Mouse (Mus musculus) olfactory bulb, adult 2 months (tissue): ENCODE results near the gene Myrip. TPM values are rescaled to one million over a fixed set of nuclear protein-coding genes. Genes with fewer than 3 reads are reported as not detected.
"Not testable (repeated sequence)": the region's sequence is repeated elsewhere in the genome, so short reads cannot be mapped to it uniquely, and the experiment has no call there.

Experiments
- H3K27ac ChIP-seq: fragments of 200-500 bp; 2 replicates; pipeline ENCODE4 v1.5.1; 2012; ENCODE audit warnings: low read depth, low read length; ENCODE audit not compliant: insufficient read depth
- H3K4me1 ChIP-seq: fragments of 200-500 bp; 2 replicates; pipeline ENCODE4 v1.6.1; 2012; ENCODE audit warnings: low read length; ENCODE audit not compliant: control insufficient read depth, insufficient read depth
- H3K4me3 ChIP-seq: fragments of 200-500 bp; 2 replicates; pipeline ENCODE4 v1.5.1; 2012; ENCODE audit warnings: mild to moderate bottlenecking, low read depth, low read length, moderate library complexity; ENCODE audit not compliant: insufficient read depth
- CTCF ChIP-seq: fragments of 200-500 bp; IDR thresholded peaks from 2 replicates; pipeline ENCODE4 v1.5.1; 2012; ENCODE audit warnings: low read depth, mild to moderate bottlenecking, low read length, moderate library complexity; ENCODE audit not compliant: insufficient read depth
- POLR2A ChIP-seq: fragments of 200-500 bp; IDR thresholded peaks from 2 replicates; pipeline ENCODE4 v1.6.1; 2012; ENCODE audit warnings: mild to moderate bottlenecking, low read depth, low read length, moderate library complexity; ENCODE audit not compliant: insufficient read depth
- WGBS: fragments of 180-500 bp; shearing (Covaris S2); methylation state at CpG from one replicate; pipeline ENCODE4 v1.1.7; 2018; 5-methylcytosine and 5-hydroxymethylcytosine counted together
- polyA plus RNA-seq: library from polyadenylated mRNA; stranded (reverse); fragments of >200 nt; gene quantifications from 2 replicates; pipeline ENCODE4 v1.2.4, GENCODE M21; 2012; ENCODE audit warnings: low replicate concordance; ENCODE audit not compliant: missing spikeins, insufficient read depth, insufficient read length

Myrip gene
- polyA plus RNA-seq, 1 experiment: not detected

DNA sequence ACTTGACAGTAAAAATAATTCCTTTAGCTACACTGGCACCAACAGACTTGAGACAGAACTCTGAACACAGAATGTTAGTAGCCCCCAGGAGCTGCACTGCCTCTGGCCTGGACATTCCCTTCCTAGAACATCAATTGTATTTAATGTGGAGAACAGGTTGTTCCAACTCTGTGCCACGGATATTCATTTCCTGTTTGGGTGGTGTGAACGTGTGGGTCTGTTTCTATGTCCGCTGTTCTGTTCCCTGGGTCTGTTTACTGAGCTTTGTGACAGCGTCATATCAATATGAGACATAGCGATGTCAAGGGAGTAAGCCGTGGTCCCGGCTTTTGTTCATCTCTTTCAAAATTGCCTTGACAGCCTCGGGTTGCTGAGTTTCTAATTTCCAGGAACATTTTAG lies 97.0 kb downstream of the Myrip start:
- no peak overlapping the region for H3K4me3 ChIP-seq
- WGBS: 87% methylated on average over 8 of the region's 8 CpGs
- TF ChIP-seq CTCF (no peak), POLR2A (no peak)
- peaks cover 2% of the 10 kb centered on the region; the same call in 1 of the 2 replicates for H3K4me1 ChIP-seq
- no peak overlapping the region for H3K27ac ChIP-seq

GRCm38 (mm10) chr9:120399537-120399936 lies 98.2 kb downstream of the Myrip start:
- H3K4me3 ChIP-seq, H3K27ac ChIP-seq, H3K4me1 ChIP-seq: not testable (repeated sequence)
- WGBS: 97% methylated on average over 2 of the region's 2 CpGs

DNA sequence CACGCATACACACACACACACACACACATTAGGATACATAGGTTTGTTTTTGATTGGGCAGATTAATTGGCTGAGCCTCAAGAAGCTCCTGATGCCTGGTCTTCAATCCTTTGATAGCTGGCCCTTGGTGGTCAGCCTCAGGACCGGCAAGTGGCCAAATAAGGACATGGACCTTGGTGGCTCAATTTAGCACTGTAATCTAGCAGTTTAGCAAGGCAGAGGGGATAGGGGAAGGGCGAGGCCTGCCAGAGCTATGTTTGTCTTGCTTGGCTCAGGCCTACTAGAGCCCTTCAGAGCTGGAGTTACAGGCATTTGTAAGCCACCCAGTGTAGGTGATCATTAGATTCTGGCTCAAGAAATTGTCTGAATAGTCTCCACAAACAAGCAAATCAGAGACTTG lies 101.1 kb downstream of the Myrip start:
- TF ChIP-seq POLR2A (no peak), CTCF (no peak)
- WGBS: 88% methylated on average over 3 of the region's 3 CpGs
- Histone ChIP-seq H3K4me3 (no peak overlapping the region), H3K27ac (no peak overlapping the region), H3K4me1 (peaks cover 9% of the 10 kb centered on the region; the same call in 1 of the 2 replicates)

DNA sequence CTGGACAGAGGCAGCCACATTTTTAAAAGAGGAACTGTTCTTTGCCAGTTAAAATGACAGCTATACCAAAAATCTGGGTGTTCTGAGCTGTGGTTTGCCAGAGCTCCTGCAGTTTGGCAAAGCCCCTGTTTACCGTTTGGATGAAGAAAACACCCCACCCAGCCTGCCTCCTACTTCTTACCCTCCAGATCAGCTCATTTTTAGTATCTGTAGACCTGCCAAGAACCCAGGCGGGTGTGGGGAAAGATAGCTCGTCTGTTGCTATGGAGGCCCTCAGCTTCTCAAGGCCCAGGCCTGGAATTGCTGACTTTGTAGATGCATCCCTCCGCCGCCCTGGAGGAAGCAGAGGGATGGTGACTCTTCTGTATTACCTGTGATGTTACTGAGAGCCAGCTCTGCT lies 102.3 kb downstream of the Myrip start:
- Histone ChIP-seq H3K4me3 (no peak overlapping the region), H3K4me1 (peaks cover 9% of the 10 kb centered on the region; the same call in 1 of the 2 replicates), H3K27ac (no peak overlapping the region)
- TF ChIP-seq POLR2A (no peak), CTCF (no peak)
- WGBS: 50% methylated on average over 5 of the region's 5 CpGs

GRCm38 (mm10) chr9:120409663-120410181 lies 108.4 kb downstream of the Myrip start:
- no peak overlapping the region for H3K27ac ChIP-seq
- TF ChIP-seq POLR2A (no peak), CTCF (no peak)
- H3K4me1 ChIP-seq: peaks cover 8% of the 10 kb centered on the region; the same call in 1 of the 2 replicates
- WGBS: 57% methylated on average over 17 of the region's 17 CpGs
- no peak overlapping the region for H3K4me3 ChIP-seq

DNA sequence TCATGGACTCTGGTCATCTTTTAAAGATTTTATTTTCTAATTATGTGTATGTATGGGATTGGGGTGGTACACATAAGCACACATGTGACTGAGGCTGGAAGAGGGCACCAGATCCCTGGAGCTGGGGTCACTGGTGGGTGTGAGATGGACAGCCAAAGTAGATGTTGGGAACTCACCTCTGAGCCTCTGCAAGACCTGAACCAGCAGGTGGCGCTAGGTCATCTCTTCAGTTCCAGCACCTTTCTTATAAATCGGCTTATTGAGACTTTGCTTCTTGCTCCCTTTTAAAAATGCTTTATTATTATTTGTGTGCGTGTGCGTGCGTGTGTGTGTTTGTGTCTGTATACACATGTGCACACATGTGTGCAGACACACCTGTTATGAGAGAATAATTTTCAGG lies 109.1 kb downstream of the Myrip start:
- H3K4me1 ChIP-seq: peaks cover 8% of the 10 kb centered on the region; the same call in 1 of the 2 replicates
- WGBS: 34% methylated on average over 5 of the region's 5 CpGs
- TF ChIP-seq POLR2A (no peak), CTCF (no peak)
- no peak overlapping the region for H3K27ac ChIP-seq
- no peak overlapping the region for H3K4me3 ChIP-seq

- TF ChIP-seq POLR2A (no peak), CTCF (peak; percentile 45; the same call in 1 of the 2 replicates)
- H3K27ac ChIP-seq: no peak overlapping the region
- H3K4me3 ChIP-seq: no peak overlapping the region
- 0% methylated on average over 5 of the region's 7 CpGs for WGBS
- H3K4me1 ChIP-seq: peaks cover 8% of the 10 kb centered on the region
Observed at GRCm38 (mm10) chr9:120415504-120415903, 114.2 kb downstream of the Myrip start.

DNA sequence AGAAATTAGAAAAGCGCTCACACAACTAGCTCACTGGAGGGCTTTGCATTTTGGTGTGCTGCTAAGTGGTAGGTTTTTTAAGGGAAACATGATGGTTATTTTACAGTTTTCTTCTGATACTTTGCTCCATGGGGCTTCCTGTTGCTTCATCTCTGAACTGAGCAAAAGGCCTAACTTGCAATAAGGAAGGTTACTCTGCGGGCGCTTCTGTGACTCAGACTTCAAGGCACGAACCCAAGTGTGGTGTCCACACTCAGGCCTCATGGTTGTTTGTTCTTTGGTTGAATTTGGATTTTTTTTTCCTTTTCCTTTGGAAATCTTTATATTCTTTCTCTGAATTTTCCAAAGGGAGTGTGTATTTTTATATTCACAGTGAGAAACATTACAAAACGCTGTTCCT lies 114.8 kb downstream of the Myrip start:
- Histone ChIP-seq H3K4me1 (peaks cover 8% of the 10 kb centered on the region), H3K4me3 (no peak overlapping the region), H3K27ac (no peak overlapping the region)
- WGBS: 69% methylated on average over 5 of the region's 5 CpGs
- TF ChIP-seq CTCF: no peak
- TF ChIP-seq POLR2A: no peak

DNA sequence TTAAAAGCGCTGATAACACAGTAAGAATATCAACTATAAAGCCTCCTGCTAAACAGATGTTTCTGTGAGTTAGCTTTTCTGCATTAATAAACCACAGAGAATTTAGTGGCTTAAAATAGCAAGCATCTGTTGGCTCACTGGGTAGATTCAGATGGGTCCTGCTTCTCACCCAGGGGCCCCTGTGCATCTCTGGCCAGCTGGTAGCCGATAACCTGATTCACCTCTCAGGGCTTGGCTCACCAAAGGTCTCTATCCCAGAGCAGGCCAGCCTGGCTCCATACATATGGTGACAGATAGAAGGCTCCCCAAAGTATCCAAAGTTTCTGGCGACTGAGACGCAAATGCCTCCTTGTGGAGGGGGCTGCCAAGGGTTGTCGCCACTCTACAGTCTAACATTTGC lies 115.4 kb downstream of the Myrip start:
- Histone ChIP-seq H3K27ac (no peak overlapping the region), H3K4me1 (peaks cover 8% of the 10 kb centered on the region), H3K4me3 (no peak overlapping the region)
- 58% methylated on average over 5 of the region's 5 CpGs for WGBS
- TF ChIP-seq POLR2A (no peak), CTCF (no peak)

GRCm38 (mm10) chr9:120418582-120418981 lies 117.3 kb downstream of the Myrip start:
- TF ChIP-seq CTCF (no peak), POLR2A (no peak)
- H3K27ac ChIP-seq: no peak overlapping the region
- 88% methylated on average over 7 of the region's 7 CpGs for WGBS
- peaks cover 8% of the 10 kb centered on the region for H3K4me1 ChIP-seq
- no peak overlapping the region for H3K4me3 ChIP-seq
